Mouse (Mus musculus) cerebellum, adult 2 months (tissue): ENCODE measurements around the gene Zswim8. TPM values are rescaled to one million over a fixed set of nuclear protein-coding genes. Genes with fewer than 3 reads are reported as not detected.

Experiments used
- DNase-seq, 2 experiments: peaks; one replicate each; pipeline ENCODE4 v3.0.0; 2021
- H3K27ac ChIP-seq: fragments of 200-500 bp; 2 replicates; pipeline ENCODE4 v1.5.1; 2012; ENCODE audit warnings: low read length, control low read depth, inconsistent platforms; ENCODE audit not compliant: insufficient read depth
- H3K27me3 ChIP-seq: fragments of 200-500 bp; 2 replicates; pipeline ENCODE4 v1.6.1; 2012; ENCODE audit warnings: inconsistent platforms, mild to moderate bottlenecking, low read length, moderate library complexity; ENCODE audit not compliant: control insufficient read depth, insufficient read depth
- H3K4me1 ChIP-seq: fragments of 200-500 bp; 2 replicates; pipeline ENCODE4 v1.6.1; 2011; ENCODE audit warnings: low read length; ENCODE audit not compliant: control insufficient read depth, insufficient read depth
- H3K4me3 ChIP-seq: fragments of 200-500 bp; replicated peaks from 2 replicates; pipeline ENCODE3; 2011; ENCODE audit warnings: mild to moderate bottlenecking, low read depth, low read length, control low read depth; ENCODE audit not compliant: insufficient read depth
- CTCF ChIP-seq: fragments of 200-500 bp; IDR thresholded peaks from 2 replicates; pipeline ENCODE4 v1.5.1; 2011; ENCODE audit warnings: low read depth, mild to moderate bottlenecking, control low read depth, low read length, moderate library complexity, borderline replicate concordance; ENCODE audit not compliant: insufficient read depth
- POLR2A ChIP-seq: fragments of 200-500 bp; IDR thresholded peaks from 2 replicates; pipeline ENCODE4 v1.6.1; 2011; ENCODE audit warnings: low read length, control low read depth, borderline replicate concordance; ENCODE audit not compliant: insufficient read depth
- WGBS: fragments of 180-500 bp; shearing (Covaris S2); methylation state at CpG from one replicate; pipeline ENCODE4 v1.1.7; 2018; 5-methylcytosine and 5-hydroxymethylcytosine counted together
- polyA plus RNA-seq: library from polyadenylated mRNA; depleted of rRNA; stranded (reverse); fragments of >200 nt; gene quantifications from 2 replicates; pipeline ENCODE4 v1.2.3, GENCODE M21; 2012

Gene Zswim8
- polyA plus RNA-seq, 1 experiment: 164 TPM

GRCm38 (mm10) chr14:20708239-20708638 is 887 bp downstream of the Zswim8 start:
- WGBS: 1% methylated on average over 10 of the region's 10 CpGs
- no peak for TF ChIP-seq CTCF
- no peak for TF ChIP-seq POLR2A
- Histone ChIP-seq H3K27me3 (no peaks in the 10 kb centered on the region), H3K4me3 (peak overlapping the region; percentile 71), H3K27ac (no peak overlapping the region), H3K4me1 (peaks cover 4% of the 10 kb centered on the region; the same call in 1 of the 2 replicates)
- DNase-seq: no peak

GRCm38 (mm10) chr14:20713832-20714231 is 6.5 kb downstream of the Zswim8 start:
- Histone ChIP-seq H3K4me3 (no peak overlapping the region), H3K27me3 (no peaks in the 10 kb centered on the region), H3K27ac (no peak overlapping the region), H3K4me1 (no peaks in the 10 kb centered on the region; the same call in 1 of the 2 replicates)
- TF ChIP-seq POLR2A: no peak
- no peak for TF ChIP-seq CTCF
- 65% methylated on average over 11 of the region's 11 CpGs for WGBS
- DNase-seq: no peak

- H3K27me3 ChIP-seq: no peaks in the 10 kb centered on the region
- TF ChIP-seq CTCF (no peak), POLR2A (no peak)
- no peak overlapping the region for H3K4me3 ChIP-seq
- no peak overlapping the region for H3K27ac ChIP-seq
- 92% methylated on average over 10 of the region's 10 CpGs for WGBS
- H3K4me1 ChIP-seq: no peaks in the 10 kb centered on the region
- DNase-seq: no peak
These were observed 11.1 kb downstream of the Zswim8 start for GRCm38 (mm10) chr14:20718443-20718842.

GRCm38 (mm10) chr14:20719767-20720166 is 12.4 kb downstream of the Zswim8 start:
- Histone ChIP-seq H3K4me1 (no peaks in the 10 kb centered on the region), H3K27me3 (no peaks in the 10 kb centered on the region), H3K27ac (no peak overlapping the region), H3K4me3 (no peak overlapping the region)
- WGBS: 80% methylated on average over 12 of the region's 12 CpGs
- DNase-seq: no peak
- TF ChIP-seq POLR2A (no peak), CTCF (no peak)

- Histone ChIP-seq H3K4me1 (no peaks in the 10 kb centered on the region), H3K4me3 (no peak overlapping the region), H3K27ac (no peak overlapping the region), H3K27me3 (no peaks in the 10 kb centered on the region)
- TF ChIP-seq CTCF (no peak), POLR2A (no peak)
- no peak for DNase-seq
- WGBS: 71% methylated on average over 4 of the region's 4 CpGs
These were observed 14.0 kb downstream of the Zswim8 start for GRCm38 (mm10) chr14:20721371-20721770.

GRCm38 (mm10) chr14:20723006-20723405 is 15.7 kb downstream of the Zswim8 start:
- 86% methylated on average over 12 of the region's 12 CpGs for WGBS
- no peak for DNase-seq
- Histone ChIP-seq H3K4me3 (no peak overlapping the region), H3K4me1 (no peaks in the 10 kb centered on the region), H3K27me3 (no peaks in the 10 kb centered on the region), H3K27ac (no peak overlapping the region)
- TF ChIP-seq CTCF (no peak), POLR2A (no peak)

- Histone ChIP-seq H3K27ac (no peak overlapping the region), H3K27me3 (no peaks in the 10 kb centered on the region), H3K4me3 (no peak overlapping the region), H3K4me1 (no peaks in the 10 kb centered on the region)
- 2% methylated on average over 5 of the region's 5 CpGs for WGBS
- peak; percentile 67 to 74 for DNase-seq
- TF ChIP-seq POLR2A (no peak), CTCF (peak; percentile 76)
These were observed 16.7 kb downstream of the Zswim8 start for GRCm38 (mm10) chr14:20724043-20724442.

GRCm38 (mm10) chr14:20725660-20726339 is 18.4 kb downstream of the Zswim8 start:
- no peak overlapping the region for H3K27ac ChIP-seq
- H3K27me3 ChIP-seq: no peaks in the 10 kb centered on the region
- H3K4me3 ChIP-seq: no peak overlapping the region
- WGBS: 80% methylated on average over 6 of the region's 6 CpGs
- H3K4me1 ChIP-seq: no peaks in the 10 kb centered on the region
- TF ChIP-seq CTCF (no peak), POLR2A (no peak)
- no peak for DNase-seq
